ENCODE assay signal across 19 mouse cellular contexts in the genomic region with DNA sequence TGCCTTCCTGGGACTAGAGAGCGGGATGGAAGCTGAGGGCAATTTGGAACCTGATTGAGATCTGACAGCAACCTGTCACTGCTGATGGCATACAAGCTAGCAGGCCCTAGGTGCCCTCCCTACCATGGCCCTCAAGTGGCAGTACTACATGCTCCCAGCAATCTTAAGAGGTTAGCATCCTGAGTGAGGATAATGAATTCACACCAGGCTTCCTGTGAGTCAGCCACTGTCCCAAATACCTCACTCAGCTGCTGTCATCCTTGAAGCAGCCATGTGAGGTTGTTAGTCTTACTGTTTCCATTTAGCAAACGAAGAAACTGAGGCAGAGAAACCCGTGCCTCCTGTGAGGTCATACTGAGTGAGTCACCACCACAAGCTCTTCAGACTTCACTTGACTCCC.
"Had no signal": no experiment of that assay in that cellular context is flagged by ENCODE, and none has a peak within 500 bp of the region (broad histone marks: within the 10 kb centered on the region; RNA-seq: fewer than 3 reads in every experiment).

No protein-coding gene starts in this region.

- H3K36me3 ChIP-seq: midbrain, embryonic 10.5 days; midbrain, embryonic 12.5 days; neural tube, embryonic 13.5 days; neural tube, embryonic 15.5 days had no signal

- H3K27ac ChIP-seq: midbrain, embryonic 10.5 days; midbrain, embryonic 12.5 days; neural tube, embryonic 13.5 days; neural tube, embryonic 15.5 days had no signal

- H3K9me3 ChIP-seq: midbrain, embryonic 10.5 days; midbrain, embryonic 12.5 days; neural tube, embryonic 13.5 days; neural tube, embryonic 15.5 days had no signal

- ATAC-seq: midbrain, embryonic 16.5 days had no signal

- H3K4me3 ChIP-seq: midbrain, embryonic 10.5 days; midbrain, embryonic 12.5 days; myocyte; neural tube, embryonic 13.5 days; neural tube, embryonic 15.5 days had no signal

- H3K27me3 ChIP-seq: midbrain, embryonic 12.5 days; neural tube, embryonic 13.5 days; neural tube, embryonic 15.5 days had no signal

- DNase-seq: lung, adult 18-20 months; lung, embryonic 14.5 days; lung, postnatal 10 days; lung, postnatal 4 days; midbrain, embryonic 14.5 days; retina, postnatal 1 day; right cerebral cortex, adult 18-20 months; right cerebral cortex, postnatal 25 days; right cerebral cortex, postnatal 4 days; spleen, adult 18-20 months; thymus, adult 18-20 months; thymus, postnatal 14 days; thymus, postnatal 36 days had no signal

- H3K4me2 ChIP-seq: lung, embryonic 14.5 days; midbrain, embryonic 12.5 days; neural tube, embryonic 13.5 days; neural tube, embryonic 15.5 days had no signal

- H3K4me1 ChIP-seq: midbrain, embryonic 10.5 days; midbrain, embryonic 12.5 days; neural tube, embryonic 13.5 days; neural tube, embryonic 15.5 days had no signal

- H3K9ac ChIP-seq: lung, embryonic 14.5 days; midbrain, embryonic 12.5 days; neural tube, embryonic 13.5 days; neural tube, embryonic 15.5 days had no signal
